Mouse (Mus musculus): ENCODE results near the gene Plcd3.

DNA sequence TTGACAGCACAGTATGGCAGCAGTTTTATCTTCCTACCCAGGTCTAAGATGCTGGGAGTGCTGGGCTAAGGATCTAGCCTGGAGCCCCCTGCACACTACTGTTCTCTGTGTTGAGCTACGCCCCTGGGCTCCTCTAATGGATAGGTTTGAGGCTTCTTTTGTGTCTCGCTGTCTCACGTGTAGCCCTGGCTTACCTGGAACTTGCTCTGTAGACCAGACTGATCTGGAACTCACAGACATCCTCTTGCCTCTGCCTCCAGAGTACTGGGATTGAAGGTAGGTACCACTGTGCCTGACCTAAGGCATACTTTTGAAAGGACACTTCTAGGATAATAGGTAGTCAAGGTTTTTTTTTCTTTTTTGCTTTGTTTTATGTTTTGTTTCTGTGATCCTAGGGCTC is 57.5 kb downstream of the Plcd3 start:
- TF ChIP-seq CTCF (conservative IDR thresholded peaks at IDR 0.05 in 1 of 2, IDR thresholded peaks at IDR 0.05 in 1 of 2; ENCODE audit: low read depth in 2 of 2, low read length in 2 of 2) (no peak), EP300 (IDR thresholded peaks at IDR 0.05; ENCODE audit: low read length) (no peak), MAX (IDR thresholded peaks at IDR 0.05; ENCODE audit: low read length) (no peak), MAFK (IDR thresholded peaks at IDR 0.05; ENCODE audit: insufficient replicate concordance, low read length) (no peak), USF1 (IDR thresholded peaks at IDR 0.05; ENCODE audit: low read depth, low read length) (no peak), CHD2 (IDR thresholded peaks at IDR 0.05; ENCODE audit: low read length) (no peak), POLR2AphosphoS2 (IDR thresholded peaks at IDR 0.05; ENCODE audit: low read depth, low read length) (no peak), MEF2A (IDR thresholded peaks at IDR 0.05; ENCODE audit: borderline replicate concordance, low read depth, low read length) (no peak), POLR2A (IDR thresholded peaks at IDR 0.05; ENCODE audit: low read depth, low read length) (no peak)

Data from CH12.LX (cell line).